Mouse (Mus musculus) granulocyte monocyte progenitor cell, adult 5-6 weeks (primary cell): ENCODE measurements around the gene Cap2. TPM values are rescaled to one million over a fixed set of nuclear protein-coding genes. Genes with fewer than 3 reads are reported as not detected.

Experiments used
- ATAC-seq: replicated peaks from 2 replicates; pipeline ENCODE4 v1.8.0; 2016; ENCODE audit warnings: mild to moderate bottlenecking, moderate TSS enrichment, inconsistent platforms; ENCODE audit not compliant: poor library complexity, severe bottlenecking
- total RNA-seq, 2 experiments: library from RNA; stranded (forward) in 1 of 2; stranded (reverse) in 1 of 2; fragments of 200-712, 200-1000 nt in 1 of 2; fragments of >200 nt in 1 of 2; fragmentation: Nextera tagmentation in 1 of 2; gene quantifications; 2 replicates each; pipeline ENCODE4 v1.2.3; 2014 to 2017

The Cap2 gene
- total RNA-seq (2014; fragmentation: Nextera tagmentation) (not detected in 2 replicates), total RNA-seq (2017) (not detected in 2 replicates)

GRCm38 (mm10) chr13:46501800-46502389 is at the start of gene Cap2:
Gene Cap2, plus strand, starts transcription at chr13:46501848.
- peak; percentile 97 for ATAC-seq

GRCm38 (mm10) chr13:46459546-46459945 is 42.1 kb upstream of the Cap2 start:
- ATAC-seq: no peak

GRCm38 (mm10) chr13:46462280-46462679 is 39.4 kb upstream of the Cap2 start:
- no peak for ATAC-seq

- ATAC-seq: no peak
These were observed 37.9 kb upstream of the Cap2 start for GRCm38 (mm10) chr13:46463764-46464163.

- no peak for ATAC-seq
These were observed 33.4 kb upstream of the Cap2 start for GRCm38 (mm10) chr13:46468251-46468650.

GRCm38 (mm10) chr13:46469536-46469935 is 32.1 kb upstream of the Cap2 start:
- ATAC-seq: no peak

- peak; percentile 50 for ATAC-seq
These were observed 20.4 kb upstream of the Cap2 start for GRCm38 (mm10) chr13:46481271-46481670.

GRCm38 (mm10) chr13:46485605-46486004 is 16.0 kb upstream of the Cap2 start:
- ATAC-seq: no peak

GRCm38 (mm10) chr13:46488166-46488565 is 13.5 kb upstream of the Cap2 start:
- ATAC-seq: no peak

- no peak for ATAC-seq
These were observed 11.0 kb upstream of the Cap2 start for GRCm38 (mm10) chr13:46490644-46491043.

- ATAC-seq: peak; percentile 34; the same call in 1 of the 2 replicates
These were observed 793 bp downstream of the Cap2 start for GRCm38 (mm10) chr13:46502390-46502891.

- no peak for ATAC-seq
These were observed 6.3 kb downstream of the Cap2 start for GRCm38 (mm10) chr13:46507944-46508343.

GRCm38 (mm10) chr13:46508823-46509222 is 7.2 kb downstream of the Cap2 start:
- ATAC-seq: no peak

- no peak for ATAC-seq
These were observed 8.8 kb downstream of the Cap2 start for GRCm38 (mm10) chr13:46510460-46510859.

GRCm38 (mm10) chr13:46514484-46514883 is 12.8 kb downstream of the Cap2 start:
- no peak for ATAC-seq

- no peak for ATAC-seq
These were observed 13.5 kb downstream of the Cap2 start for GRCm38 (mm10) chr13:46515120-46515523.

GRCm38 (mm10) chr13:46515524-46515923 is 13.9 kb downstream of the Cap2 start:
- no peak for ATAC-seq

- no peak for ATAC-seq
These were observed 14.5 kb downstream of the Cap2 start for GRCm38 (mm10) chr13:46516183-46516582.

- no peak for ATAC-seq
These were observed 15.6 kb downstream of the Cap2 start for GRCm38 (mm10) chr13:46517211-46517685.

GRCm38 (mm10) chr13:46521482-46521881 is 19.8 kb downstream of the Cap2 start:
- ATAC-seq: peak; percentile 93

- no peak for ATAC-seq
These were observed 21.1 kb downstream of the Cap2 start for GRCm38 (mm10) chr13:46522798-46523197.

- ATAC-seq: no peak
These were observed 21.6 kb downstream of the Cap2 start for GRCm38 (mm10) chr13:46523235-46523634.
